Mouse (Mus musculus): ENCODE data around the gene Gm47791.

The Gm47791 gene

GRCm38 (mm10) chr1:82724339-82725025 is 46.6 kb downstream of the Gm47791 start, which contains the start of gene Mff:
Mff (plus strand) TSS chr1:82724890.
- peak; percentile 94 to 95 for DNase-seq (ENCODE audit: low spot score in 2 of 2)

All from spleen, postnatal 10 days (tissue).